Mouse (Mus musculus): ENCODE data around the gene Olfr102. TPM values are rescaled to one million over a fixed set of nuclear protein-coding genes. Genes with fewer than 3 reads are reported as not detected.

Gene Olfr102
- not detected in 3 replicates for total RNA-seq (2017)

DNA sequence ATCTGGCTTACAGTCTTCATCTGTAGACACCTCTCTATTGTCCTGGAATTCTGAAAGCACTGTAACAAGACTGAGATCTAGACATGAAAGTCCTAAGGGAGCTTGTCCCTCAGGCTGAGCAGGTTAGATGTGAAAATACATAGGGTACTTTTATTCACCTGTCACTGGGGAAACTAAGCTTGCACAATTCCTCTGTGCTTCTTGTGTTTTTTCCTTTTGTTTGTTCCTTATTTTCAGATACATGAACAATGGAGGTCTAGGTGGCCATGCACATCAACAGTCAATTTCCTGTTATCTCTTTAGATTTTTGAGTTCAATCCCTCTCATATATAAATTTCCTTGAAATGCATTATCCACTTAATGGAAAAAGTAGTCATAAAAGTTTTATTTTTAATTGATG, at the start of gene Olfr102:
TSS of gene Olfr102 (minus strand) at position 101 of the 400 bp plus-strand sequence.
- ATAC-seq (replicated peaks; ENCODE audit: insufficient number of reproducible peaks, low FRiP score, low TSS enrichment, poor library complexity, severe bottlenecking) = no peak

GRCm38 (mm10) chr17:37359282-37359681, 42.4 kb upstream of the Olfr102 start, which contains the start of gene Olfr104-ps:
TSS of gene Olfr104-ps (plus strand) at chr17:37359582.
- no peak for ATAC-seq (replicated peaks; ENCODE audit: insufficient number of reproducible peaks, low FRiP score, low TSS enrichment, poor library complexity, severe bottlenecking)

GRCm38 (mm10) chr17:37339598-37339997, 22.7 kb upstream of the Olfr102 start, which contains the start of gene Olfr103:
TSS of gene Olfr103 (minus strand) at chr17:37339698.
- ATAC-seq (replicated peaks; ENCODE audit: insufficient number of reproducible peaks, low FRiP score, low TSS enrichment, poor library complexity, severe bottlenecking) = no peak

GRCm38 (mm10) chr17:37310146-37310699, 6.6 kb downstream of the Olfr102 start:
- no peak for ATAC-seq (replicated peaks; ENCODE audit: insufficient number of reproducible peaks, low FRiP score, low TSS enrichment, poor library complexity, severe bottlenecking)

- no peak for ATAC-seq (replicated peaks; ENCODE audit: insufficient number of reproducible peaks, low FRiP score, low TSS enrichment, poor library complexity, severe bottlenecking)
Measured at GRCm38 (mm10) chr17:37308483-37308882, 8.4 kb downstream of the Olfr102 start.

DNA sequence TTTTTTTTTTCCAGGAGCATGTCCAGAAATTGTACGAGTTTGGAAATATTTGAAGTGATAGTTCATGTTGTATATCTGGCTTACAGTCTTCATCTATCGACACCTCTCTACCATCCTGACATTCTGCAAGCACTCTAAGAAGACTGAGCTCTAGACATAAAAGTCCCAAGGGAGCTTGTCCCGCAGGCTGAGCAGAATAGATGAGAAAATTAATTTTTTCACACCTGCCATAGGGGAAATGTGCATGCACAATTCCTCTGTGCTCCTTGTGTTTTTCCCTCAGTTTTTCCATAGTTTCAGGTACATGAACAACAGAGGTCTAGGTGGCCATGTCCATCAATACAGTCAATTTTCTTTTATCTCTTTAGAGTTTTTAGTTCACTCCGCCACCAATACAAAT, 12.6 kb downstream of the Olfr102 start, which contains the start of gene Olfr101:
TSS of gene Olfr101 (minus strand) at position 101 of the 400 bp plus-strand sequence.
- ATAC-seq (replicated peaks; ENCODE audit: insufficient number of reproducible peaks, low FRiP score, low TSS enrichment, poor library complexity, severe bottlenecking) = no peak

- ATAC-seq (replicated peaks; ENCODE audit: insufficient number of reproducible peaks, low FRiP score, low TSS enrichment, poor library complexity, severe bottlenecking) = no peak
Measured at GRCm38 (mm10) chr17:37283360-37283759, 33.5 kb downstream of the Olfr102 start, which contains the start of gene Olfr99. TSS of gene Olfr99 (minus strand) at chr17:37283460.

GRCm38 (mm10) chr17:37280331-37280730, 36.5 kb downstream of the Olfr102 start:
- ATAC-seq (replicated peaks; ENCODE audit: insufficient number of reproducible peaks, low FRiP score, low TSS enrichment, poor library complexity, severe bottlenecking) = no peak

GRCm38 (mm10) chr17:37276573-37276972, 40.3 kb downstream of the Olfr102 start:
- no peak for ATAC-seq (replicated peaks; ENCODE audit: insufficient number of reproducible peaks, low FRiP score, low TSS enrichment, poor library complexity, severe bottlenecking)

GRCm38 (mm10) chr17:37275626-37276248, 41.1 kb downstream of the Olfr102 start:
- ATAC-seq (replicated peaks; ENCODE audit: insufficient number of reproducible peaks, low FRiP score, low TSS enrichment, poor library complexity, severe bottlenecking) = no peak

GRCm38 (mm10) chr17:37270702-37271092, 46.2 kb downstream of the Olfr102 start:
- peak; percentile 82 for ATAC-seq (replicated peaks; ENCODE audit: insufficient number of reproducible peaks, low FRiP score, low TSS enrichment, poor library complexity, severe bottlenecking)

DNA sequence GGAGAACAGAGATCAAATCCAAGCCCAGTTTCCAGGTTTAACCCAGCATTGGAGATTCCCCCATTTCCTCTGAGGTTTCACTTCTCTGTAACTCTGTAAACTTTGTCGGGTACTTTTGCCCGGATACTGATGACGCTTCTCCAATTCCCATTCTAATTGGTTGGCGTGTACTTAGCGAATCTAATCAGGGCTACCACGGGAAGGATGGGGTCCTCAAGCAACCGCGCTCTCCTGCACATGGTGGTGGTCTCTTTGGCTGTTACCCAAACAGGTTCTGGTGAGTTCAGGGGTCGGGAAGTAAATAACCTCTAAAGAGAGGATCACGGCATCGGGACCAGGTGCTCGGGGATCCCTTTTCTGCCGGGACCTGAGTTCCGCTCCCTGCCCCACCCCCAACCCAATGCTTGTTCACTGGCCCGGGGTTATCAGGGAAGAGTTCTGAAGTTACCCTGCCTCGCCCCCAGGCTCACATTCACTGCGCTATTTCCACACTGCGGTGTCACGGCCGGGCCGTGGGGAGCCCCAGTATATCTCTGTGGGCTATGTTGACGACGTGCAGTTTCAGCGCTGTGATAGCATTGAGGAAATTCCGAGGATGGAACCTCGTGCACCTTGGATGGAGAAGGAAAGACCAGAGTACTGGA, 46.7 kb downstream of the Olfr102 start, which contains the start of gene H2-M3:
TSS of gene H2-M3 (plus strand) at position 163 of the 644 bp plus-strand sequence.
- ATAC-seq (replicated peaks; ENCODE audit: insufficient number of reproducible peaks, low FRiP score, low TSS enrichment, poor library complexity, severe bottlenecking) = peak; percentile 72

- ATAC-seq (replicated peaks; ENCODE audit: insufficient number of reproducible peaks, low FRiP score, low TSS enrichment, poor library complexity, severe bottlenecking) = no peak
Measured at GRCm38 (mm10) chr17:37263626-37264025, 53.2 kb downstream of the Olfr102 start, which contains the start of gene Olfr98. TSS of gene Olfr98 (minus strand) at chr17:37263749.

Other genes with a start within 250 kb of the Olfr102 start
- gene Olfr90, start 228.6 kb downstream of the Olfr102 start, total RNA-seq (2017) = not detected in 3 replicates
- gene Olfr91, start 218.8 kb downstream of the Olfr102 start, total RNA-seq (2017) = not detected in 3 replicates
- gene Olfr92, start 197.0 kb downstream of the Olfr102 start, total RNA-seq (2017) = 0.48 TPM in 1 of 3 replicates, not detected in the others
- not detected in 3 replicates for gene Olfr93, start 155.6 kb downstream of the Olfr102 start, total RNA-seq (2017)
- not detected in 3 replicates for gene Ubd, start 123.2 kb downstream of the Olfr102 start, total RNA-seq (2017)
- not detected in 3 replicates for gene Olfr94, start 116.1 kb downstream of the Olfr102 start, total RNA-seq (2017)
- not detected in 3 replicates for gene Olfr95, start 103.9 kb downstream of the Olfr102 start, total RNA-seq (2017)
- gene Olfr96, start 96.9 kb downstream of the Olfr102 start, total RNA-seq (2017) = not detected in 3 replicates
- not detected in 3 replicates for gene Olfr97, start 79.7 kb downstream of the Olfr102 start, total RNA-seq (2017)
- gene Olfr98, start 53.3 kb downstream of the Olfr102 start, total RNA-seq (2017) = not detected in 3 replicates
- gene H2-M3, start 46.8 kb downstream of the Olfr102 start, total RNA-seq (2017) = 78.7 to 86.4 TPM (median 79.2 TPM) in 3 replicates
- not detected in 3 replicates for gene Olfr99, start 33.6 kb downstream of the Olfr102 start, total RNA-seq (2017)
- not detected in 3 replicates for gene Olfr101, start 12.7 kb downstream of the Olfr102 start, total RNA-seq (2017)
- gene Olfr103, start 22.6 kb upstream of the Olfr102 start, total RNA-seq (2017) = not detected in 3 replicates
- gene Olfr104-ps, start 42.5 kb upstream of the Olfr102 start, total RNA-seq (2017) = not detected in 3 replicates
- gene Olfr105-ps, start 62.0 kb upstream of the Olfr102 start, total RNA-seq (2017) = not detected in 3 replicates
- gene Olfr106-ps, start 73.3 kb upstream of the Olfr102 start, total RNA-seq (2017) = not detected in 3 replicates
- not detected in 3 replicates for gene Olfr107, start 82.2 kb upstream of the Olfr102 start, total RNA-seq (2017)
- not detected in 3 replicates for gene Olfr108, start 128.4 kb upstream of the Olfr102 start, total RNA-seq (2017)
- gene Olfr109, start 141.9 kb upstream of the Olfr102 start, total RNA-seq (2017) = not detected in 3 replicates
- 0.87 to 3.0 TPM in 2 of 3 replicates, not detected in the other for gene H2-M2, start 166.5 kb upstream of the Olfr102 start, total RNA-seq (2017)
- not detected in 3 replicates for gene Olfr110, start 175.4 kb upstream of the Olfr102 start, total RNA-seq (2017)
- 0.29 TPM in 1 of 3 replicates, not detected in the others for gene Olfr111, start 191.0 kb upstream of the Olfr102 start, total RNA-seq (2017)

Data from monocyte, adult 5-6 weeks (primary cell).